Mouse (Mus musculus) adrenal gland, postnatal 4 days (tissue): ENCODE results near the gene Tnfsf12. TPM values are rescaled to one million over a fixed set of nuclear protein-coding genes. Genes with fewer than 3 reads are reported as not detected.

Experiments
- DNase-seq, 2 experiments: peaks; one replicate each; pipeline ENCODE4 v3.0.0; 2021 to 2022; ENCODE audit warnings: low spot score in 2 of 2, mixed read lengths in 2 of 2
- total RNA-seq, 2 experiments: library from RNA; stranded (reverse); gene quantifications; 2 replicates each; pipeline ENCODE4 v1.2.3; 2021

Tnfsf12 gene
- total RNA-seq, 2 experiments from 2014 or later: 23.0 to 23.1 TPM

DNA sequence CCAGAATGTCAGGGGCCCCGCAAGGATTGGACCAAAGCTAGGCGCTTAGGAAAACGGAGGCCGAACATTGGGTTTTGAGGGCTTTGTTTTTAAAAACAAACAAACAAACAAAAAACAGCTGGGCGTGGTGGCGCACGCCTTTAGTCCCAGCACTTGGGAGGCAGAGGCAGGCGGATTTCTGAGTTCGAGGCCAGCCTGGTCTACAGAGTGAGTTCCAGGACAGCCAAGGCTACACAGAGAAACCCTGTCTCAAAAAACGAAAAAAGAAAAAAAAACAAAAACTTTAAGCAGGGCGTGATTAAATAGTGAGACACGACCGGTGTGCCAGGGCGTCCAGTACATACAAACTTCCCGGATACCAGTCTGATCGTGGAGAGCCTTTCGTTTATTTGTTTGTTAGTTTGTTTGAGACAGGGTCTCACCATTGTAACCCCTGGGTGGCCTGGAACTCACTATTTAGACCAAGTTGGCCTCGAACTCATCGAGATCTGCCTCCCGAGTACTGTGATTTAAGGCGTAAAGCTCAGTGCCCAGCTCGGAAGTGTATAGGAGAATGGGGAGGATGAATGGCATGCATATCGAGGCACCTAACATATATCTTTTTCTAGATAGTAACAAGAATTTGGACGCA, 13.3 kb downstream of the Tnfsf12 start:
- no peak for DNase-seq

DNA sequence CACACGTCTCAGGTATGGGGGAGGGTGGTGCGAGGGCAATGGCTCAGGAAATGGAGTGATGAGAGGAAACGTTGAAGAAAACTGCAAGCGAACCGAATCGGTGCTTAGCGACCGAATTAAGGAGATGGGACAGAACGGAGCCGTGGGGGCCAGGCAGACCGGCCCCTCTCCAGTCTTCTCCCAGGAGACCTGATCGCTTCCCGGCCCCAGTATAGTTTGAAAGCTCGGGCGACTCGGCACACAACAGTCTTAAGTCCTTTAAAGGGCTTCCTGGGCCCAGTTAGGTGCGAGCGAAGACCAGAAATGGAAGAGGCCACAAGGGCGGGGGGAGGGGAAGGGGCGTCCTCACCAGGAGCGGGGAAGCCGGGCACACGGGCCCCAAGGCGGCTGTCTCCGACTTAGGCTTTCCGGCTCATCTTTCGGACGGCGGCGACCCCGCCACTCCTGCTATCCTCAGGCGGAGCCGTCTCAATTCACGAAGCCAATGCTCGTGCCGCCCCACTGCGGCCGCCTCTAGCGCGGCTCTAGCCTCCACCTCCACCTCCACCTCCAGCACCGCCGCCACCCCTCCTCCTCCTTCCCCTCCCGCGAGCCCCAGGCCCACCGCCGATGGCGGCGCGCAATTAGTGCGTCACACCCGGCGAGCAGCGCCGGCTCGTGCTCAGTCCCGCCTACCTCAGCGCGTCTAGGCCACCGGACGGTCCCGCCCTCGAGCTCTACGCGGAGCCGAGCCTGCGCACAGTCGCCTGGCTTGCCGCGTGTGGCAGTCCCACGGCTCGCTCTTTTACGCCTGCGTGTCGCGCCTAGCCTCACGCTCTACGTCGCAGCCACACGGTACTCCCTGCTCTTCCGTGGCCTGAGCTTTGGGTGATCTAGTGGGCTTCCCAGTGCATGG, 14.1 kb downstream of the Tnfsf12 start, which contains the start of gene Senp3:
Senp3 (minus strand) TSS at position 771 of the 895 bp plus-strand sequence.
- peak; percentile 91 for DNase-seq

DNA sequence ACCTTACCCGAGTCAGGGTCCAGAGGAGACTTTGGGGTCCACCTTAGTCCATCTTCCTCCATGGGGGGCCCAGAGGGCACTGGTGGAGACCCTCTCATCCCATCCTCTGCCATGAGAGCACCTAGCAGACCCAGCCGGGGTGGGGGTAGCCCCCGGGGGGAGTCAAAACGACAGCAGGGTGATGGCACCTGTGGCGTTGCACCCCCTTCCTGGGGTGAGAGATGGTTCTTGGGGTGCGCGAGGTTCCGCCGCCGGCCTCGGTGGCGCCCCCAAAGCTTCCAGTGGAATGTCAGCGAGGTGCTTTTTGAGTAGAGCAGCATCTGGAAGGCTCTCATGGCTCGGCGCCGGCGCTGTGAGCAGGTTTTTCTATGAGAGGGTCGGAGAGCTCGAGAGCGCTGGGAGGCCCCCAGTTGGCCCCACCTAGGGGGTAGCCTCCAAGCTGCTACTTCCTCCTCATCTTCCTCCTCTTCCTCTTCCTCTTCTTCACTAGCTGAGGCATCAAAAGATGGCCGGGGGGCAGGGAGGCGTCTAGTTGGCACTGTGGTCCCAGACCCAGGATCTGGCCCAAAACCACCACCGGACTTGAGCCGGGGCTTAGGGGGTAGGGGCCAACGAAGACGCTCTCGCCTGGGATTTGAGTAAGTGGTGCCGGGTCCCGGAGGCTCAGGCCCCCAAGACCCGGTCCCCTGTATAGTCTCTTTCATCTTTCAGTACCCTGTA, 15.4 kb downstream of the Tnfsf12 start:
- no peak for DNase-seq

DNA sequence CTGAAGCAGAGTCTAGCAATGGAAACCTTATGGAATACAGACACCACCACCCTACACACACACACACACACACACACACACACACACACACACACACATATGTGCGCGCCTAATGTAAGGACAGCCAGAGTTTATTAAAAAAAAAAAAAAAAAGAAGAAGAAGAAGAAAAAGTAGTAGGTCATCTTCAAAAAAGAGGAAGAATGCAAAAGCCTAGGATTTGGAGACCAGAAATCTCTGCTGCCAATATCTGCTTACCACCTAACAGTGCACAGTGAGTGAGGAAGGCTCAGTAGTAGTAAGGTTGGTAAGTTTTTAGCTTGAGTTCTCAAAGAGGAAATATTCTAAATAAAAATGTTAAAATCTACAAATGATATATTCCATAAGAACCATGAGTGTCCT, 16.5 kb downstream of the Tnfsf12 start:
- DNase-seq: no peak

DNA sequence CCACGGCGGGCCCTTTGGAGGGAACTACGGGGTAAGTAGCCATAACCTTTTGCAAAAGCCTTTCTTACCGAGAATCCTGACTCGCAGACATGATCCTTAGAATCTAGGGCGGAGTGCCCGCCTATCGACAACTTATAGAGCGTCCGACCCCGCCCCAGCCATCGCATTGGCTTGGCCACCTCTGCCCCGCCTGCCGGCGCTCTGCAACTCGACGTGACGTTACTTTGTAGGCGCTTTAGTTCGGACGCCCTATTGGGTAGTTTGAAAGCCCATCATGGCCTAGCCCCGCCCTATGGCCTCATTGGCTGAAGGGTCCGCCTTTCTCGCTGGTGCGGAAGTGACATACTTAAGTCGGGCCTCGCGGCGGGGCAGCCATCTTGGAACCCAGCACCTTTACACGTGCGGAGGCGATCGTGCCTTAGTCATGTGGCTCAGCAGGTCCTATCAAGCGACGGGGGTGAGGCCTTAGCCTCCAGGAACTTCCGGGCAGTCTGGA, 23.4 kb downstream of the Tnfsf12 start, which contains the start of gene Eif4a1:
Eif4a1 (minus strand) TSS at position 213 of the 496 bp plus-strand sequence.
- DNase-seq: peak; percentile 96 to 100

DNA sequence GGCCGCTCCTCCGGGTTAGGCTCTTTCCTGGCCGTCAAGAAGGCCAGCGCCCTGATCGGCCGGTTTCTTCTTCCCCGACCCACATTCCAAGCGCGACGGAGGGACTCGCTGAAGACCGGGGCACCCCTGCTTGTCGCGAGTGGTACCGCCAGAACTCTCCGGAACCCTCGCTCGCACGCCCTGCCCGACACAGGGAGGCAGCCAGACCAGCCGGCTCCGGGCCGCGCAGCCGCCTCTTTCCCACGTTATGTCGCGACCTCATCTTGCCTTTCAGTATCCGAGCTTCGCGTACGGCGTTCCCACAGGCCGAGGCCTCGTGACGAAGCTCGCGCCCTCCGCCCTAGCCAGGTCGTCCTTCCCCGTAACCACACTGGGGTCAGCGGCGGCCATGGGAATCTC, 23.9 kb downstream of the Tnfsf12 start:
- DNase-seq: no peak

DNA sequence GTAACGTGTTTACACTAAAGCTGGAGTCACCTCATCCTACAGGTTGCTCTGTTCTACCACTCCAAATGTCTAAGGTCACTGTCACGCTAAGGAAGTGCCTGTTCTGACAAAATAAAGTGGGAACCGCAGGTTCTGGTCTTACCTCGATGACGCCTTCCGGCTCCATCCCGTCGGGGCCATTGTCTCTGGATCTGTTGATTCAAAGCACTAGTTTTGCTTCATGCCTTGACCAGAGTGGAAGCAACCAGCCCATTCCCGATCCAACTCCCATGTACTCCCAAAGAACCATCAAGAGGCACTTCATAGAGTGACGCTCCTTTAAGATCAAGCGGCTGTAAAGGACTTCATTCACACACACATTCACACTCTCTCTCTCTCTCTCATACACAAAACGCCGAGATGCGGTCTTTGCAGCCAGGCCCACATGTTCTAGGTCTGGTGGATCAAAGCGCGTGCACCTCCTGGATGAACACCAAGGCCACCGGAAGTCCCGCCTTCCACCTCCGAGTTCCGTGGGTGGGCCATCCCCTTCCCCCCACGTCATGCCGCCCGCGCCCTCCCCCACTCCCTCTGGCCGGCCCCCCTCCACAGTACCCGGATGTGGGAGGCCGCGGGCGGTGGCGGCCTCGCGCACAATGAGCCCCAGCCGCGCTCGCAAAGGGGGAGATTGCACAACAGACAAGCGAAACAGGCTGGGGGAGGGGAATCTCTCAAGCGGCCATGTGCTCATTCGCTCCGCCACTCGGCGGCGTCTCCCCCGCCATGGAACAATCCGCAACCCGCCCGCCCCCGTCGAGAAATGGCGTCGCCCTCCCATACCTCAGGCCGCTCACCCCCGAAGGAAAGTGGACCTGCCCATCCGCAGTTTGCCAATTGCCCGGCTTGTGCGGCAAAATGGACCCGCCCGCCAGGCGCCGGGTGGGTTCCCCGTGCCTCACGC, 24.6 kb downstream of the Tnfsf12 start:
- DNase-seq: peak; percentile 92

DNA sequence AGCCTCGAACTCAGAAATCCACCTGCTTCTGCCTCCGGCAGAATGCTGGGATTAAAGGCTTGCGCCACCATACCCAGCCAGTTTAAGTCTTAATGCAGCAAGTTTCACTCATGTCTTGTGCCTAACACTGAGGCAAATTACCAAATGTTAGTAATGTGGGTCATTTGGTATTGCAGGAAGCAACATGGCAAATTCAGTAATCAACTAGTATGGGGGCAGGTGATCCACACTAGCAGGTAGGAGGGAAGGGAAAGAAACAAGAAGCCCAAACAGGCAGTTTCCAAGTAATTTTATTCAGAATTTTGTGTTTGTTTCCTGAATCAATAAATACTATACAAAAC, 29.0 kb downstream of the Tnfsf12 start:
- no peak for DNase-seq

DNA sequence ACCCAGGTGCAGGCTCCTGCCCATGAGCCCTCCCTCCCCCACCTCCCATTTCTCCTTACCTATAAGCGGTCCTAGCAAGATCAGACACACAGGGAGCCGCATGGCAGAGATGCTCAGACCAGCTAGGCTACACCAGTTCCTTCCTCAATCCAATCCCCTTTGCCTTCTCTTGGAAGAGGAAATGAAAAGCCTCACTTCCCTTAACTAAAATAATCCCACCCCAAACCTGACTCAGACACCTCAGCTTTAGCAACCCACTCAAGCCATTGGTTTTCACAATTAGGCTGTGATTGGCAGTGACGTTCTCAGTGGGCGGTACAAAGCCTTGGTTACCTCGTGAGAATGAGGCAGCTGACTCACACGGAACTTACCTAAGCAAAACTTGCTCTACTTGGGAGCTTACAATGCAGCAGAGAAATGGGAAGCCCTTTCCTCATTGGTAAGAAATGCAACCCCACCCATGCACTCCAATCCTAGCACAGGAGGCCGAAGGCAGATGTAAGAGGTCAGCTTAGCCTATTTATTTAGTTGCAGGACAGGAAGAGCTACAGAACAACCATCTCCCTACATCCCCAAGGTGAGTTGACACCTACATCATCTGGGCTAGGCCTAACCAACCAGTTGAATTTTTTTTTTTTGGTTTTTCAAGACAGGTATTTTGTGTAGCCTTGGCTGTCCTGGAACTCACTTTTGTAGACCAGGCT, 29.5 kb downstream of the Tnfsf12 start, which contains the start of gene Cd68:
Cd68 (minus strand) TSS at position 193 of the 704 bp plus-strand sequence.
- no peak for DNase-seq

DNA sequence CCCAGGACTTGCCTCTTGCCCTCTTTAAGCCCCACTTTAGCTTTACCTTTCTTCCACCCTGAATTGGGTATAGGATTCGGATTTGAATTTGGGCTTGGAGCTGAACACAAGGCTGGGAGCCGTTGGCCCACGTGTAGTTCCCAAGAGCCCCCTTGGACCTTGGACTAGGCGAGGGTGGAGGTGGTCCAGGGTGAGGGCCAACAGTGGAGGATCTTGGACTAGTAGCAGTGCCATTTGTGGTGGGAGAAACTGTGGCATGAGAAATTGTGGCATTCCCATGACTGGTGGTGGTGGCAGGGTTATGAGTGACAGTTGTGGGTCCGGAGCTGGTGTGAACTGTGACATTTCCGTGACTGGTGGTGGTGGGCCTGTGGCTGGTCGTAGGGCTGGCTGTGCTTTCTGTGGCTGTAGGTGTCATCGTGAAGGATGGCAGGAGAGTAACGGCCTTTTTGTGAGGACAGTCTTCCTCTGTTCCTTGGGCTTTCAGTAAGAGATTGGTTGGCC, 30.1 kb downstream of the Tnfsf12 start:
- no peak for DNase-seq

DNA sequence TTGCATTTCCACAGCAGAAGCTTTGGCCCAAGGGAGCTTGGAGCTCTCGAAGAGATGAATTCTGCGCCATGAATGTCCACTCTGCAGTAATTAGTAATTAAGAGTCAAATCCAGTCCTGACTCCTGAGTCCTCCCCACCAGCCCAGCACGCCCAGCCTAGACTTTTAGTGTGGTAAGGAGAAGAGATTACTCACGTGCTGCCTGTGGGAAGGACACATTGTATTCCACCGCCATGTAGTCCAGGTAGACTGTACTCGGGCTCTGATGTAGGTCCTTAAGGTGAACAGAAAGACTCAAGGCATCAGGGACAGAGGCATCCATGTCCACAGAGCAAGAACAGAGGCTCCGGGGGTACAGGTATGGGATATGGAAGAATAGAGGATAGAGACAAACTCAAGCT, 30.8 kb downstream of the Tnfsf12 start:
- no peak for DNase-seq

DNA sequence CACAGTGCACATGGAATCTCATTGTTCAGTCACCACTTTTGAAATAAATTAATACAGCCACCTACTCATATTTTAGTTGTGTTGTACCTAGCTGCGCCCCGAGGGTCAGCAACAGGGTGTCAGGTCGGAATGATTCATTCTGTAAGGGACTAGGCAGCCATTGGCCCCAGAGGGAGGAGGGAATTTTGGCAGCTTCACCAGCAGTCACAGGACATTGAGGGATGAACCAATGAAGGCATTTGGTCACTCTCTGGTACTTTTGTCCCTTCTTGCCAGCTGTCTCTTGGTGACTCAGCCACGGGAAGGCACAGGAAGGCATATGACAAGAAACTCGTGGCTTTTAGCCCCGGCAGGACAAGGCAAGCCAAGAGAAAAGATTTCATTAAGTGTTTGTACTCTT, 31.9 kb downstream of the Tnfsf12 start:
- DNase-seq: no peak

DNA sequence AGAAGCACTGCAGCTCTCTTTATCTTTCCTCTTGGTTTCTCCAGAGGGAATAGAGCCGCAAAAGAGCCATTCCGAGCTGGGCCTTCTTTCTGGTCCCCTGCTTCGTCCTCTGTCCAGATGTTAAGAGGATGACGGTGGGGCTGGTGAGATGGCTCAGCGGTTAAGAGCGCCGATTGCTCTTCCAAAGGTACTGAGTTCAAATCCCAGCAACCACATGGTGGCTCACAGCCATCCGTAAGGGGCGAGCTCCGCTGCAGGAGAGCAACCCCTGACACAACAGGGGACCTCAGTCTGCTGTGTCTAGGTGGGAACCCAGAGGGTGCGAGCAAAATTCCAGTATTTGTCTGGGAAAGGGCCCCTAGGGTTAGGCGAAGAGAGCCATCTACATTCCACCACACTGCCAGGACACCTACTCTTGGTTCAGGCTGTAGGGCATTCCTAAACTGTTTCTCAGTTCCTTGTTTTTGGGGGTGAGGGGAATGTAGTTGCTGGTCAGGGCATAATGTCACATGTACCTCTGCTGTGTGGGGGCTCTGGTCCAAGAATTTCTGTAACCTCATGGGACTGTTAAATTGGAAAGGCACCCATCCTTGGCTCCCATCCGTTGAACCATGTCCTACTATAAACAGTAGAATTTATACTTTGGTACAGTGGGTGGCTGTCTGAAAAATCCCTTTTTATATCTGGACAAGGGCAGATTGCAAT, 32.5 kb downstream of the Tnfsf12 start:
- no peak for DNase-seq

DNA sequence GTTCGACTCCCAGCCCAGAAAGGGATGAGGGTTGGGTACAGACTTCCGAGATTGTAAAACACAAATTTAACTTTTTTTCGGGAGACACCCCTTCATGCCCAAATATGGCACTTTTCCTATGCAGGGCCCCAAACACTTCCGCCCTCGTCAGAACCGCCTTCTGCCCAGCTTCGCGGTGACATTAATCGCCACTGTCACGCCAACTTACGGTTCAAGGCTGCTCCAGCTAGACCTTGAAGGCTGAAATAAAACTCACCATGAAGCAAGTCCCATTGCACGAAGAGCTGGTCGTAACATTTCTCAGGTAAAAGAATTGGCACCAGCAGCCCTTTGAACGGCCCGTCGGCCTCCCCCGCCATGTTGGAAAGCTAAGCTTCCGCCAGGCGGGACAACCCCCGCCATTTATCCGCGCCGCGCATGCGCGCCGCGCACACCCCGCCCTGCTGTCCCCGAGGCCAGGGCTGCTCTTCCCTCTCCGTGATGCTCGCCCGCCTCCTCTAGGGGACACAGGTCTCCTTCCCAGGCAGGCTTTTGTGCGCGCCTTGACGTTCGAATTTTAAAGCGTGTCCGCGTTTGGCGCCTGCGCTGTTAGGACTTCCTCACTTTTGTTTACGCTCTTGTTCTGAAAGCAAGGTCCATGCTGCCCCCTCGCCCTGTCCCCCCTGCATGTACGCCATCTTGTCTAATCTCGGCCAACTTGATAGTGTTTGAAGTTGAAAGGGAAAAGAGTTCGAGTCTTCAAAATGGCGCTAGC, 33.3 kb downstream of the Tnfsf12 start, which contains the start of gene Mpdu1:
Mpdu1 (minus strand) TSS at position 430 of the 754 bp plus-strand sequence.
- DNase-seq: peak; percentile 77 to 92

DNA sequence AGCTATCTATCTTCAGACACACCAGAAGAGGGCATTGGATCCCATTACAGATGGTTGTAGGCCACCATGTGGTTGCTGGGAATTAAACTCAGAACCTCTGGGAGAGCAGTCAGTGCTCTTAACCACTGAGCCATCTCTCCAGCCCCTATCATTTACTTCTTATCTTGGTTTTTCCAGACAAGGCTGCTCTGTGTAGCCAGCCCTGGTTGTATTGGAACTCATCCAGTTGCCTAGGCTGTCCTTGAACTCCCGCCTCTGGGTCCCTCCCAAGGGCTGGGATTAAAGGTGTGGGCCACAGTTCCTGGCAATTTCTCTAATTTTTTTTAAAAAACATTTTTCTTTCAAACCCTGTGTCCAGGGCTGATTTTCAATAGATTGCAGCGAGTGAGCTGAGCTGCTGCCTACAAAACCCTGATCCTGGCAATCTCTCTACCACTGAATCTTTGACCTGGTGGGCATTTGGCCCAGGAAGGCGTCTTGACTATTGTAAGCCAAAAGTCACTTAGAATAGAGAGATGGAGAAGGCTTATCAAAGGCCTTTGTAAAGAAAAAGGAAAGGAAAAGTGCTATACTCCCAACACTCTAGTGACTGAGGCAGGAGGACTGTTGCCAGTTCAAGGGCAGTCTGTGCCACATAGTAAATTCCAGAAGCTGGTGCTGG, 34.3 kb downstream of the Tnfsf12 start:
- DNase-seq: no peak

DNA sequence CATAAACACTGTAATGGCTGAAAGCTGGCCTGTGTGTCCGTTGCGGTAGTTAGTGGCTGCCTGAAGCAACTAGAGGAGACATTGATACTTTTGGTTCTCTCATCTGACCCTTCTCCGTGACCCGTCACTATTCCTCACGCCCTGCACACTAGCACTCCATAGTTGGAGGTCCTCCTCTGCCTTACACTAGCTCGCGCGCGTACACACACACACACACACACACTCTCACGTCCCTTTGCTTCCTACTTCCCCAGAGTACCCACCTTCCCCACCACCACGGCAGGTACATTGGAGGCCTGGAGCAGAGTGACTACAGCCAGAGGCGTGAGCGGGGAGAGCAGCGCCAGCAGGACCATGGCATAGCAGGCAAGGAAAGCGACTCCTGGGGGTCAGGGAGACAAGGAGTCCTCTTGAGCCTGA, 38.2 kb downstream of the Tnfsf12 start:
- DNase-seq: no peak

DNA sequence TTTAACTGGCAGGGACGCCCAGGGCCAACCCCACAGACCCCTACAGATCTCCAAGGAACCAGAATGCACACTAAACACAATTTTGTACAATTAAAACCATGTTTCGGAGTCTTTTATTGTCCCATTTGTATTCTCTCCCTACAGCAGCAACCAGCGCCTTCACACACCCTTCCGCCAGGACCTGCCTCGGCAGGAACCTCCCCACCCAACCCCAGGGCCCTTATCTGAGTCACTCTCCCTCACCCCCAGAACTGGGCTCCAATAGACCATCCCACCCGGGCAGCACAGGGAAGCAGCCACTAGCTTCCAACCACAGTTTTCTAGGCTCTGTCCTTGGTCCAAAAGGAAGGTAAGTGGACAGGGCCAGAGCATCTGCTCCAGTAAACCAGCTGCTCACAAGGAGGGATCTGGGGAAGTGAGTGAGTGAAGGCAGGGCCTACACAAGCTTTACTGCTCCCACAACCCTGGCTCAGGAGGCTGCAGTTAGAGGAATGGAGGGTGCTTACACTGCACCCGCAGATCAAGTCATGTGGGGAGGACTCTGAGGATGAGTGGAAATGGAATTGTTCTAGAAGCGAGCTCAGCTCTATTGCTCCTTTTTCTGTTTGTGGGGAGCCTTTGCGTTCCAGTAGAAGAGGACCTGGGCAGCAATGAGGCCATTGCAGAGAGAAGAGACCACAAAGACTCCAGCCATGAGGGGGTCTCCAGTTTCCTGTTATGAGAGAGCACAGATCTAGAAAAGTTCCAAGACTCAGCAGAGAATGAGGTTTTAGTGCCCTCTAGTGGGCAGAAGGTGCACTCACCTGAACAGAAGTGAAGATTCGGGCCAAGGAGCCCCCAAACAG, 38.8 kb downstream of the Tnfsf12 start:
- no peak for DNase-seq
